Mouse (Mus musculus) monocyte, adult 5-6 weeks (primary cell): ENCODE measurements around the gene Gm32717. TPM values are rescaled to one million over a fixed set of nuclear protein-coding genes. Genes with fewer than 3 reads are reported as not detected.
"Not testable (repeated sequence)": the region's sequence is repeated elsewhere in the genome, so short reads cannot be mapped to it uniquely, and the experiment has no call there.

Source experiments
- ATAC-seq: fragments of 153-309, 156-312 bp; replicated peaks from 2 replicates; pipeline ENCODE4 v1.8.0; 2017; ENCODE audit warnings: mild to moderate bottlenecking; ENCODE audit not compliant: low TSS enrichment, insufficient number of reproducible peaks, severe bottlenecking, poor library complexity, low FRiP score
- total RNA-seq: library from RNA; stranded (forward); fragments of 200-1000, 200-491, 200-594 nt; gene quantifications from 3 replicates; pipeline ENCODE4 v1.2.3, GENCODE M21; 2017

Gene Gm32717
- total RNA-seq, result not detected in 3 replicates

- ATAC-seq, result not testable (repeated sequence)
Observed at GRCm38 (mm10) chr10:118240680-118241079, at the start of gene Gm32717. TSS of gene Gm32717 (minus strand) at chr10:118240780.

DNA sequence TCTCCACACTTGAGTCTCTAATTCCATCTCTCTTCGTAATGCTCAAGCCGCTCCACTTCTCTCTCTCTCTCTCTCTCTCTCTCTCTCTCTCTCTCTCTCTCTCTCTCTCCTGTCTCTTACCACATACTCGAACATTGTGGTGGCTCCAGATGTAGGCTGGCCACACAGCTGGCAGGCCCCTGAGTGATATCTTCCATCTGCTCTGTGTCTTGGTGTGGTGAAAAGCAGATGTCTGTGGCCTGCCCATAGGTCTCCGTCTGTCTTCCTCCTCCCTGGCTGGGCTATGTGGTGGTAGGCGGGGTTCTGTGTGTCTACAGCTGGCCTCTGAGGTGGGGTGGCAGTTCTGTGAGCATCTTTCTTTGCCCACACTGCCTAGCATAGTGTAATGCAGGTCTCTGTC is 42.4 kb upstream of the Gm32717 start:
- not testable (repeated sequence) for ATAC-seq

GRCm38 (mm10) chr10:118282565-118282964 is 42.0 kb upstream of the Gm32717 start:
- ATAC-seq, result not testable (repeated sequence)

- ATAC-seq, result not testable (repeated sequence)
Observed at GRCm38 (mm10) chr10:118278069-118278468, 37.5 kb upstream of the Gm32717 start.

- peak; percentile 60 for ATAC-seq
Observed at GRCm38 (mm10) chr10:118271416-118271815, 30.8 kb upstream of the Gm32717 start.

- not testable (repeated sequence) for ATAC-seq
Observed at GRCm38 (mm10) chr10:118268812-118269211, 28.2 kb upstream of the Gm32717 start.

GRCm38 (mm10) chr10:118258388-118258787 is 17.8 kb upstream of the Gm32717 start, which contains the start of gene Gm32802:
TSS of gene Gm32802 (plus strand) at chr10:118258688.
- ATAC-seq, result not testable (repeated sequence)

GRCm38 (mm10) chr10:118250852-118251295 is 10.3 kb upstream of the Gm32717 start:
- ATAC-seq, result no peak

- not testable (repeated sequence) for ATAC-seq
Observed at GRCm38 (mm10) chr10:118249006-118249595, 8.5 kb upstream of the Gm32717 start.

- ATAC-seq, result 0 out of 2 replicates have a peak, but pooled peaks have one; percentile 32
Observed at GRCm38 (mm10) chr10:118232607-118233006, 8.0 kb downstream of the Gm32717 start.

DNA sequence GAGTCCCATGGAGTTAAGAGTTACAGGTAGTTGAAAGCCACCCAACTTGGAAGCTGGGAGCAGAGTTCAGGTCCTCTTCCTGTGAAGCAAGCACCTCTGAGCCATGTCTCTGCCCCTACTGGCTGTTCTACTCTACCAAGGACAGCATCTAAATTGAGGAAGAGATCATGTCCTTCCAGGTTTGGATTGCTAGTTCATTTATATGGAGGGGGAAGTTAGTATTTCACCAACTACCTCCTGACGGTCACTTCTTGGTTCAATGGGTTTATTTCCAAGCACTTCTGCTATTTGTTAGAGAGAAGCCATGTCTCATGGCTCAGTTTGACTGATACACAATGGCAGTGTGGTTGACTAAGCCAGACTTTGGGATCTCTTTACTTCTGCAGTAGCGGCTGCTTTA is 13.0 kb downstream of the Gm32717 start:
- ATAC-seq, result peak; percentile 76

DNA sequence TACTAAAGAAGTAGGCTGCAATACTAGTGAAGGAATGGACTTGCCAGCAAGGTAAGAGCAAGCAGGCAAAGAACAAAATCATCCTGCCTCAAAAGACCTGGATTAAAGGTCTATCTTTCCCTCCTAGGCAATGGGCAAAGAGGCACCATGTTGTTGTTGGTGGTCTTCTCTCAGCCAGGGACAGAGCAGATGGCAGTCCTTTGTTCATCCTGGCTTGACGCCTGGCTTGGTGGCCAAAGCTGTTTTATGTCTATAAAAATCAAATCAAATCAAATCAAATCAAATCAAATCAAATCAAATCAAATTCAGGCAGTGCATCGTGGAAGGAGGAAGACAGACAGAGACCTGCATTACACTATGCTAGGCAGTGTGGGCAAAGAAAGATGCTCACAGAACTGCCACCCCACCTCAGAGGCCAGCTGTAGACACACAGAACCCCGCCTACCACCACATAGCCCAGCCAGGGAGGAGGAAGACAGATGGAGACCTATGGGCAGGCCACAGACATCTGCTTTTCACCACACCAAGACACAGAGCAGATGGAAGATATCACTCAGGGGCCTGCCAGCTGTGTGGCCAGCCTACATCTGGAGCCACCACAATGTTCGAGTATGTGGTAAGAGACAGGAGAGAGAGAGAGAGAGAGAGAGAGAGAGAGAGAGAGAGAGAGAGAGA is 24.7 kb downstream of the Gm32717 start:
- not testable (repeated sequence) for ATAC-seq

- ATAC-seq, result no peak
Observed at GRCm38 (mm10) chr10:118204642-118205041, 35.9 kb downstream of the Gm32717 start, which contains the start of gene Il22. TSS of gene Il22 (plus strand) at chr10:118204942.

DNA sequence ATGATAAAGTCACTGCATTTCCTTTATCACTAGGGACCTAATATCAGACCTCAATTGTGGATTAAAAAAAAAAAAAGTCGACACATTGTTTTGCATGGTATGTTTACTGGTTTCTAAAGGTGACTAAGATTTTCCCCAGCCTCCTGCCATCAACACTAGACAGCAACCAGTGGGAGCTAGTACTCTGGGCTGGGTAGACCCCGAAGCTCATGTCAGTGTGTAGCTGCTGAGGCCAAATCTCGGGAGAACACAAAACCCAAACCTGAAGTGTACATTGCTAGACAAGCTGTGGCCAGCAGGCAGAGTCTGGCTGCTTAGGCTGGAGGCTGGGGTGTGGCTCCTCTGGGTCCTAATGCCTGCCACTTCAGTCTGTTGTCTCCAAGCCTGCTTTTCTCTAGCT is 45.4 kb downstream of the Gm32717 start:
- peak; percentile 59; the same call in 1 of the 2 replicates for ATAC-seq

Other genes starting within 250 kb of the Gm32717 start
- gene Mdm1, start 99.0 kb downstream of the Gm32717 start, total RNA-seq, result 225 to 295 TPM (median 275 TPM) in 3 replicates
- gene Il22, start 35.8 kb downstream of the Gm32717 start, total RNA-seq, result not detected in 3 replicates
- gene Gm32802, start 17.9 kb upstream of the Gm32717 start, total RNA-seq, result not detected in 3 replicates
- not detected in 3 replicates for gene Iltifb, start 54.3 kb upstream of the Gm32717 start, total RNA-seq
- gene Gm9040, start 86.2 kb upstream of the Gm32717 start, total RNA-seq, result not detected in 3 replicates
- not detected in 3 replicates for gene Gm9044, start 91.6 kb upstream of the Gm32717 start, total RNA-seq
- not detected in 3 replicates for gene Gm9045, start 97.1 kb upstream of the Gm32717 start, total RNA-seq
- not detected in 3 replicates for gene Gm9046, start 102.5 kb upstream of the Gm32717 start, total RNA-seq
- not detected in 3 replicates for gene Gm9048, start 107.9 kb upstream of the Gm32717 start, total RNA-seq
- gene Gm9049, start 113.3 kb upstream of the Gm32717 start, total RNA-seq, result not detected in 3 replicates
- 59.4 to 177 TPM (median 69.7 TPM) in 3 replicates for gene Ifng, start 200.3 kb upstream of the Gm32717 start, total RNA-seq